ENCODE assay signal across 8 mouse cellular contexts in genomic region chr10:128458348-128458718, GRCm38 (mm10). TPM values are rescaled to one million over a fixed set of nuclear protein-coding genes. Genes with fewer than 3 reads are reported as not detected.
A peak's percentile ranks its signal among the peaks of the same experiment; 100 is the strongest.
DNase-seq lines count a peak whose midpoint lies in the region; ATAC-seq and TF ChIP-seq lines count a peak whose summit lies in the region.

No protein-coding gene starts in this region.

- no peak for TF ChIP-seq POLR2A in limb, embryonic 14.5 days (IDR thresholded peaks at IDR 0.05; ENCODE audit: borderline replicate concordance, extremely low read depth, insufficient read depth, insufficient read length)
- TF ChIP-seq POLR2A in spleen, adult 2 months (IDR thresholded peaks at IDR 0.05; ENCODE audit: low read depth, low read length), result no peak

- 0% methylated on average over 29 of the region's 29 CpGs for WGBS in embryonic facial prominence, embryonic 12.5 days
- under 1% methylated on average over 29 of the region's 29 CpGs for WGBS in limb, embryonic 14.5 days
- WGBS in midbrain, embryonic 16.5 days, result under 1% methylated on average over 29 of the region's 29 CpGs
- under 1% methylated on average over 29 of the region's 29 CpGs for WGBS in spleen, adult 2 months

- no peak for TF ChIP-seq CTCF in spleen, adult 2 months (IDR thresholded peaks at IDR 0.05; ENCODE audit: extremely low read depth, insufficient read depth, insufficient read length, insufficient replicate concordance)

- H3K4me2 ChIP-seq in embryonic facial prominence, embryonic 12.5 days (replicated peaks), result peak overlapping the region; percentile 85
- H3K4me2 ChIP-seq in limb, embryonic 14.5 days (replicated peaks; ENCODE audit: low read depth, low read length, severe bottlenecking), result peak overlapping the region; percentile 62
- H3K4me2 ChIP-seq in midbrain, embryonic 16.5 days (ENCODE audit: low read length), result peak overlapping the region; percentile 55

- no peaks in the 10 kb centered on the region for H3K27me3 ChIP-seq in embryonic facial prominence, embryonic 12.5 days
- H3K27me3 ChIP-seq in limb, embryonic 14.5 days (ENCODE audit: control insufficient read depth, insufficient read depth, low read length), result no peaks in the 10 kb centered on the region
- no peaks in the 10 kb centered on the region for H3K27me3 ChIP-seq in midbrain, embryonic 16.5 days (ENCODE audit: control insufficient read depth, insufficient read depth, low read depth, low read length)
- no peaks in the 10 kb centered on the region for H3K27me3 ChIP-seq in spleen, adult 2 months (ENCODE audit: control insufficient read depth, insufficient read depth, low read length)

- peak; percentile 88 to 97 for DNase-seq in heart, adult 18-20 months
- DNase-seq in heart, adult 11 months, result no peak
- DNase-seq in heart, adult 9 months (ENCODE audit: low spot score in 2 of 2), result peak; percentile 80 to 89
- peak; percentile 90 for DNase-seq in kidney, adult 9 months
- peak; percentile 87 for DNase-seq in limb, embryonic 14.5 days (ENCODE audit: low spot score)
- DNase-seq in spleen, adult 2 months (ENCODE audit: low read depth in 1 of 2, low spot score in 2 of 2), result peak in 1 of 2 experiments; percentile 63

- H3K4me3 ChIP-seq in embryonic facial prominence, embryonic 12.5 days, result peak overlapping the region; percentile 94
- H3K4me3 ChIP-seq in limb, embryonic 14.5 days (replicated peaks; ENCODE audit: low read length), result peak overlapping the region; percentile 95
- peak overlapping the region; percentile 90 for H3K4me3 ChIP-seq in midbrain, embryonic 16.5 days (ENCODE audit: low read depth, low read length)
- H3K4me3 ChIP-seq in spleen, adult 2 months (ENCODE audit: extremely low read depth, insufficient read depth, insufficient read length), result peak overlapping the region; percentile 99

- H3K9me3 ChIP-seq in embryonic facial prominence, embryonic 12.5 days, result no peaks in the 10 kb centered on the region
- H3K9me3 ChIP-seq in limb, embryonic 14.5 days (ENCODE audit: control insufficient read depth, low read length), result no peaks in the 10 kb centered on the region
- H3K9me3 ChIP-seq in midbrain, embryonic 16.5 days (replicated peaks; ENCODE audit: control insufficient read depth, low read length, poor library complexity, severe bottlenecking), result no peaks in the 10 kb centered on the region

- H3K9ac ChIP-seq in embryonic facial prominence, embryonic 12.5 days, result peak overlapping the region; percentile 98
- H3K9ac ChIP-seq in limb, embryonic 14.5 days (ENCODE audit: low read depth, low read length, severe bottlenecking), result peak overlapping the region; percentile 96
- peak overlapping the region; percentile 96 for H3K9ac ChIP-seq in midbrain, embryonic 16.5 days (ENCODE audit: low read depth, low read length)

- H3K4me1 ChIP-seq in embryonic facial prominence, embryonic 12.5 days, result peaks cover 11% of the 10 kb centered on the region
- peaks cover 10% of the 10 kb centered on the region for H3K4me1 ChIP-seq in limb, embryonic 14.5 days (ENCODE audit: control insufficient read depth, insufficient read depth, low read length)
- peaks cover 11% of the 10 kb centered on the region for H3K4me1 ChIP-seq in midbrain, embryonic 16.5 days (ENCODE audit: control insufficient read depth, insufficient read depth, low read length)
- peaks cover 6% of the 10 kb centered on the region; the same call in 1 of the 2 replicates for H3K4me1 ChIP-seq in spleen, adult 2 months (ENCODE audit: control insufficient read depth, insufficient read depth, insufficient read length)

- ATAC-seq in embryonic facial prominence, embryonic 12.5 days (ENCODE audit: insufficient number of reproducible peaks, insufficient read depth, low FRiP score, low TSS enrichment), result peak; percentile 45
- ATAC-seq in limb, embryonic 14.5 days (ENCODE audit: low FRiP score, low read depth), result peak; percentile 80
- ATAC-seq in midbrain, embryonic 16.5 days, result peak; percentile 66

- H3K36me3 ChIP-seq in embryonic facial prominence, embryonic 12.5 days, result peaks cover 15% of the 10 kb centered on the region
- peaks cover 21% of the 10 kb centered on the region for H3K36me3 ChIP-seq in limb, embryonic 14.5 days (ENCODE audit: control insufficient read depth, insufficient read depth, low read length)
- H3K36me3 ChIP-seq in midbrain, embryonic 16.5 days (ENCODE audit: control insufficient read depth, insufficient read depth, low read length), result peaks cover 9% of the 10 kb centered on the region
- peaks cover 3% of the 10 kb centered on the region for H3K36me3 ChIP-seq in spleen, adult 2 months (ENCODE audit: control insufficient read depth, insufficient read depth, low read length)

- H3K27ac ChIP-seq in embryonic facial prominence, embryonic 12.5 days, result peak overlapping the region; percentile 96
- H3K27ac ChIP-seq in limb, embryonic 14.5 days (replicated peaks; ENCODE audit: low read depth, low read length), result peak overlapping the region; percentile 95
- H3K27ac ChIP-seq in midbrain, embryonic 16.5 days (ENCODE audit: low read length), result peak overlapping the region; percentile 97
- H3K27ac ChIP-seq in spleen, adult 2 months (ENCODE audit: insufficient read depth, low read length), result peak overlapping the region; percentile 91

RNA-seq across cellular contexts. Expression of gene Smarcc2, which starts 0.7 kb away (rescaled TPM):
- 10 to 100 TPM; 75.4 to 75.8 TPM for total RNA-seq in heart, adult 18-20 months (2021)
- polyA plus RNA-seq in embryonic facial prominence, embryonic 12.5 days (2016; fragmentation: Nextera tagmentation; extraction: Ambion mirVana), result 121 and 125 TPM in 2 replicates
- polyA plus RNA-seq in limb, embryonic 14.5 days (2012; rRNA removed), result 216 and 219 TPM in 2 replicates
- polyA plus RNA-seq in limb, embryonic 14.5 days (2014; fragmentation: Nextera tagmentation; extraction: Ambion mirVana), result 98.0 and 110 TPM in 2 replicates
- 185 and 195 TPM in 2 replicates for polyA plus RNA-seq in midbrain, embryonic 16.5 days (2015; fragmentation: Nextera tagmentation; extraction: Ambion mirVana)
- 67.8 and 84.5 TPM in 2 replicates for polyA plus RNA-seq in spleen, adult 2 months (2012; rRNA removed)

RNA-seq across cellular contexts. Expression of gene Myl6, which starts 35.6 kb away (rescaled TPM):
- total RNA-seq in heart, adult 18-20 months (2021), result 100 to 1,000 TPM; 253 to 273 TPM
- polyA plus RNA-seq in embryonic facial prominence, embryonic 12.5 days (2016; fragmentation: Nextera tagmentation; extraction: Ambion mirVana), result 877 and 907 TPM in 2 replicates
- polyA plus RNA-seq in limb, embryonic 14.5 days (2012; rRNA removed), result 1,142 and 1,623 TPM in 2 replicates
- 1,081 and 1,105 TPM in 2 replicates for polyA plus RNA-seq in limb, embryonic 14.5 days (2014; fragmentation: Nextera tagmentation; extraction: Ambion mirVana)
- polyA plus RNA-seq in midbrain, embryonic 16.5 days (2015; fragmentation: Nextera tagmentation; extraction: Ambion mirVana), result 852 and 855 TPM in 2 replicates
- 376 and 451 TPM in 2 replicates for polyA plus RNA-seq in spleen, adult 2 months (2012; rRNA removed)

RNA-seq across cellular contexts. Expression of gene Myl6b, which starts 40.2 kb away (rescaled TPM):
- 1 to 10 TPM; 3.2 to 3.3 TPM for total RNA-seq in heart, adult 18-20 months (2021)
- polyA plus RNA-seq in embryonic facial prominence, embryonic 12.5 days (2016; fragmentation: Nextera tagmentation; extraction: Ambion mirVana), result 3.2 and 3.9 TPM in 2 replicates
- 54.9 and 56.7 TPM in 2 replicates for polyA plus RNA-seq in limb, embryonic 14.5 days (2012; rRNA removed)
- 6.1 and 6.6 TPM in 2 replicates for polyA plus RNA-seq in limb, embryonic 14.5 days (2014; fragmentation: Nextera tagmentation; extraction: Ambion mirVana)
- 5.3 and 6.4 TPM in 2 replicates for polyA plus RNA-seq in midbrain, embryonic 16.5 days (2015; fragmentation: Nextera tagmentation; extraction: Ambion mirVana)
- 0.67 and 1.1 TPM in 2 replicates for polyA plus RNA-seq in spleen, adult 2 months (2012; rRNA removed)

RNA-seq across cellular contexts. Expression of gene Rnf41, which starts 46.9 kb away (rescaled TPM):
- 10 to 100 TPM; 16.6 to 17.2 TPM for total RNA-seq in heart, adult 18-20 months (2021)
- polyA plus RNA-seq in embryonic facial prominence, embryonic 12.5 days (2016; fragmentation: Nextera tagmentation; extraction: Ambion mirVana), result 44.5 and 50.5 TPM in 2 replicates
- 37.0 and 38.1 TPM in 2 replicates for polyA plus RNA-seq in limb, embryonic 14.5 days (2012; rRNA removed)
- 35.7 and 36.1 TPM in 2 replicates for polyA plus RNA-seq in limb, embryonic 14.5 days (2014; fragmentation: Nextera tagmentation; extraction: Ambion mirVana)
- 105 and 108 TPM in 2 replicates for polyA plus RNA-seq in midbrain, embryonic 16.5 days (2015; fragmentation: Nextera tagmentation; extraction: Ambion mirVana)
- 24.1 and 29.4 TPM in 2 replicates for polyA plus RNA-seq in spleen, adult 2 months (2012; rRNA removed)

RNA-seq across cellular contexts. Expression of gene Nabp2, which starts 47.0 kb away (rescaled TPM):
- 10 to 100 TPM; 41.0 to 42.8 TPM for total RNA-seq in heart, adult 18-20 months (2021)
- 67.6 and 70.1 TPM in 2 replicates for polyA plus RNA-seq in embryonic facial prominence, embryonic 12.5 days (2016; fragmentation: Nextera tagmentation; extraction: Ambion mirVana)
- 38.9 and 42.3 TPM in 2 replicates for polyA plus RNA-seq in limb, embryonic 14.5 days (2012; rRNA removed)
- polyA plus RNA-seq in limb, embryonic 14.5 days (2014; fragmentation: Nextera tagmentation; extraction: Ambion mirVana), result 68.6 and 71.9 TPM in 2 replicates
- polyA plus RNA-seq in midbrain, embryonic 16.5 days (2015; fragmentation: Nextera tagmentation; extraction: Ambion mirVana), result 141 and 150 TPM in 2 replicates
- 19.8 and 21.2 TPM in 2 replicates for polyA plus RNA-seq in spleen, adult 2 months (2012; rRNA removed)
